Mouse (Mus musculus) kidney, adult 18-20 months (tissue): ENCODE data around the gene Nrm.

Source experiments
- DNase-seq: peaks from one replicate; pipeline ENCODE4 v3.0.0; 2021

Nrm gene

DNA sequence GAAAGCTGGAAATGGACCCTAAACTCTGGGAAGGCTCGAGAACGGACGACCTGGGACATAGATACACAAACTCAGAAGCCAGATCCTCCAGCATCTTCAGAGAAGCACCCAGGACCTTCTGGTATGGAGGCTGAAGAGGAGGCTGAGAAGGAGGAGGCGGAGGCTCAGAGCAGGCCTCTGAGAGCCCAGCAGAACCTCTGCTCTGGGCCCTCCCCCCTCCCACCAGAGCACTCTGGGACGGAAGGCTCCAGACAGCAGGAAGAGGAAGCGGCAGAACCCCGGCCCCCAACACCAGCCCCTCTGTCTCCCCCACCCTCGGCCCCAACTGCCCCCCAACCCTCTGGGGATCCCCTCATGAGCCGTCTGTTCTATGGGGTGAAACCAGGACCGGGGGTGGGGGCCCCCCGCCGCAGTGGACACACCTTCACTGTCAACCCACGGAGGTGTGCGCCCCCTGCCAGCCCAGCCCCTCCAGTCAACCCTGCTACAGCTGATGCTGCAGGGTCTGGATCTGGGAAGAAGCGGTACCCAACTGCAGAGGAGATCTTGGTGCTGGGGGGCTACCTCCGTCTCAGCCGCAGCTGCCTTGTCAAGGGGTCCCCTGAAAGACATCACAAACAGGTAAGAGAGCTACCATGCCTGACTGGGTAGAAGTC, 7.2 kb downstream of the Nrm start:
- DNase-seq, result peak; percentile 26

DNA sequence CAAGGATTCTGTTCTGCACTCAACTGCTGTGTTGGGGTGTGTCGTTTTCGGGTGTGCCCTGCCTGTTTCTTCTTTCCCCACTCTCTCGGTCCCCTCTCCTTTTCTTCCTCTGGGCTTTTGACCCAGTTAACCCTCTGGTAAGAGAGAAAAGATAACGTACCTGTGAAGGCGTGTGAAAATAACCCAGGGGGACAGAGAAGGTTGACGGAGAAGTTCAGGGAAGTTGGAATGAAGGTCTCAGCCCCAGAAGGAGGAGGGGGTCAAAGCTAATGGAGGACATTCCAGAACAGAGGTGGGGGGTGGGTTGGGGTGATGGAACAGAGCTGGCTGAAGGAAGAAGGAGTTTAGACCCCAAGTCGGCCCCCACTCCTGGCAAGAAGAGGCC, 7.8 kb downstream of the Nrm start:
- DNase-seq, result no peak

DNA sequence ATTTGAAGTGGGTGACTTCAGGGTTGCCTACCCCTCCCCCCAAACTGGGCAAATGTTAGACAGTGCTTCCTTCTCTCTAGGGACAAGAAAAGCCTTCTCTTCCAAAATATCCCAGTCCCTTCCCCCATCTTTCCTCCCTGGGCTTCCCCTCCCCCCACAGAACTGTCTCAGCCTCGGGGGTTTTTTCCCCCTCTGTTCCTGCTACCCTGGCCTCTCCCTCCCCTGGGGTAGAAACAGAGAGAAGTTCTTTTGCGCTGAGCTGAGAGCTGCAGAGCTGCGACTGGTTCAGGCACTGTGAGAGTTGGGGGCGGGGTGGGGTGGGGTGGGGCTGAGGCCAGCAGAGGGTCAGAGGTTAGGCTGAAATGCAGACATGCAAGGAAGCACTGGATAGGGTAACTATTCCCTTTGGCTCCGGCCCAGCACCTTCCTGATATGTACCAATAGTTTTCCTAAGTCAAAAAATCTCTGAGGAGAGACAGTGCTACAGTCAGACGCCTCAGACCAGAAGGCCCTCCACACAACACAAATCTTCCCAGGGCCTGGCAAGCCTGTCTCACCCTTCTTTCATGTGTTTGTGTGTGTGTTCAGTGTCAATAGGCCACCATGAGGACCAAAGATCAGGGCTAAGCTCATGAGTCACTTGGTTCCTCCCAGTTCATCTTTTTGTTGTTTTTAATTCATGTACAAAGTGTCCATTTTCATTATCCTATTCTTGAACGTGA, 8.4 kb downstream of the Nrm start:
- peak; percentile 51 for DNase-seq

DNA sequence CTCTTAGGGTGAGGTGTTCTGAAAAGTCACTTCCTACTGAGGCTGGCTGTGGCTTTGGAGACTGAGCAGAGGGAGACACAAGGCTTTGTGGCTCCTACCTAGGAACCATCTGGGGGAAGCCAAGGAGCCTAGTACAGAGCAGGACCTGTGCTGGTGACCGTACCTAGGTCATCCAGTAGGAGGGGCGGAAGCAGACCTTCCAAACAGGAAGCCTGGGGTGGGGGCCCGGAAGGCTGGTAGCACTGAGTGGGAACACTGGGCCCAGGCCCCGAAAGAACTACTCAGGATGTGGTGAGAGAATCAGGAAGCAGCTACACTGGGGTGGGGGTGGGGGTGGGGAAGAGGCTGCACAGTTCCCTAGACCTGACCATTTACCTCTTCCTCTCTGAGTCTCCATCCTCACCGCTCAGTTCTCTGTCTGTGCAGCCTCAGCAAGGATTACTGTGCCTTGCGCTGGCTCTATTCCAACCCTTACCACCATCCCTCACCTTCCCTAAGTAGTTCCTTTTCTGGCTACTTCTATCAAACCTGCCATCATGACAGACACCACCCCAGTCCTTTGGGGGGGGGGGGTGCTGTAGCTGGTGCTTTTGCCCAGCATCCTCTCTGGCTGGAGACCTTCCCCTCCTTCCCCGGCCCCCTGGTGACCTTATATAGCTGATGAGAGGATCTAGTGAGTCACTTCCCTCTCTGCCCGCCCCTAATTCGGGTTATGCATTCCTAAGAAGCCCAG, 9.2 kb downstream of the Nrm start:
- DNase-seq, result peak; percentile 65

DNA sequence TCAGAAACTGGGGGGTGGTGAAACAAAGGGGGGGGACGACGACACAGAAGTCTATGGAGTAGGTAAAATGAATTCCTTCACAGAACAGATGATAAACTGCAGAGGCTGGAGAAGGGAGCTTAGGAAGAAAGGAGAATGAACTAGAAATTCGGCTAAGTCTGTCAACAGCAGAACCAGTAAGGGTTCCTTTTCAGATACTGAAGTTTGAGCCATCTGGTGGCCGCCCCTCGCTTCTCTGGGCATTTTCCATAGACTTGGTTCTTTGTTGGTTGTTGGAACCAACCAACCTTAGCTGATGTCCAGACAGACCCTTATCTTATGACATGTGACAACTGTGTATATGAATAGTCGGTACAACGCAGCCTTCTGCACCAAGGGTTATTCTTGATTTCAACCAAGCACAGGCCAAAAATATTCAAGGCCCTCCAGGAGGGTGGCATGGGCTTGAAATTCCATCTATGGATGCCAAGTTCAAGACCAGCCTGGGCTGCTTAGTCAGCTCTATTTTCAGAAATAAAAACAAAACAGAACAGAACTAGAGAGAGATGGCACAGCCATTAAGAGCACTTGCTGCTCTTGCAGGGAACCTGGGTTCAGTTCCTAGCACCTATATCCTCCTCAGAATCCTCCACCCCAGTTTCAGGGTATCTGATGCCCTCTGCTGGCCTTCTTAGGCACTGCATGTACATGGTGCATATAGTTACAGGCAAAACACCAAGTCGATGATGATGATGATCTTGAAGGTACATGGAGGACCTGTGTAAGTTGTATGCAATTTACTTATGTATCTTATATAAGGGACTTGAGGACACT, 10.0 kb downstream of the Nrm start:
- no peak for DNase-seq

DNA sequence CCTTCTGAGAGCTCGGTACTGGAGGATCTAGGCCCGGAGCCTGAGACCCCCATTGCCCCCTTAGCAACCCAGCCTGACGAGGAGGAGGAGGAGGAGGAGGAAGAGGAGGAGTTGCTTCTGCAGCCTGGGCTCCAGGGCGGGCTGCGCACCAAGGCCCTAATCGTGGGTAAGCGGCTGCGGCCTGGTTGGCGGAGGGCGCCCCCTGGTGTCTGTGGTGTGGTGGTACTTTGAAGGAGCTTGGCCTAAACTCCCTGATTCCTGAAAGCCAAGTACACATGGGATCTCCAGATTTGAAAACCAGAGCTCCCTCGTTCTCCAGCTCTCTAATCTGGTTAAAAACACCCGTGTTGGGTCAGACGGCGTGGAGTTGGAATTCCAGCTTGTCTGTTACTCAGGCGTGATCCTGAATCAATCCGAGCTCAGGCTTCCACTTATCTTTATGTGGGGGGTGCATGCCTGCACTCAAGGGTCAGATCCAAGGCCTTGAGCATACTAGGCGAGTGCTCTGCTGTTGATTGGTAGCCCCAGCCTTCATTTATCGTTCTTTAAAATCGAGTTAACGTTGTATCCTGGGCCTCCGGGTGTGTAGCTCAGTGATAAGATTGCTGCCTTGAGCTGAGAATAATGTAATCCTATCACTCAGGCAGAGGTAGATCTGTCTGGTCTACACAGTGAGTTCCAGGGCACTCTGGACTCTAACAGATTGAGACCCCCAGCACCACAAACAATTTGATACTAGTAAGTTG, 12.8 kb downstream of the Nrm start:
- peak; percentile 88 for DNase-seq

DNA sequence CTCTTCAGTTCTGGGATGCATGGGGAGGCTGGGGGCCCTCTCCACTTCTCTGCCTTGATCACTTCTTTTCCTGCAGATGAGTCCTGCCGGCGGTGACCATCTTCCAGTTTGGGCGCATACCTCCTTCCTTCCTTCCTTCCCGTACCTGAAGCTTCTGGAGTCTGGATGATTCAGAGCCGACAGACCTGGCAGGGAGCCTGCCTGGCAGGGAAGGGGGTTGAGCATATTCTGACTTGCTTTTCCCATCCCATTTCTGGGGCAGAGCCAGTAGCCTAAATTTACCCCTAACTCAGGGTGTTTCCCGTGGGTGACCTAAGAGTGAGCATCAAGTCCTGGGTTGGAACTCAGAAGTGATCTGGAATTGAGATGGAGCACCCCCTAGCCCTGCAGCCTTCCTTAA, 13.6 kb downstream of the Nrm start:
- peak; percentile 35 for DNase-seq

DNA sequence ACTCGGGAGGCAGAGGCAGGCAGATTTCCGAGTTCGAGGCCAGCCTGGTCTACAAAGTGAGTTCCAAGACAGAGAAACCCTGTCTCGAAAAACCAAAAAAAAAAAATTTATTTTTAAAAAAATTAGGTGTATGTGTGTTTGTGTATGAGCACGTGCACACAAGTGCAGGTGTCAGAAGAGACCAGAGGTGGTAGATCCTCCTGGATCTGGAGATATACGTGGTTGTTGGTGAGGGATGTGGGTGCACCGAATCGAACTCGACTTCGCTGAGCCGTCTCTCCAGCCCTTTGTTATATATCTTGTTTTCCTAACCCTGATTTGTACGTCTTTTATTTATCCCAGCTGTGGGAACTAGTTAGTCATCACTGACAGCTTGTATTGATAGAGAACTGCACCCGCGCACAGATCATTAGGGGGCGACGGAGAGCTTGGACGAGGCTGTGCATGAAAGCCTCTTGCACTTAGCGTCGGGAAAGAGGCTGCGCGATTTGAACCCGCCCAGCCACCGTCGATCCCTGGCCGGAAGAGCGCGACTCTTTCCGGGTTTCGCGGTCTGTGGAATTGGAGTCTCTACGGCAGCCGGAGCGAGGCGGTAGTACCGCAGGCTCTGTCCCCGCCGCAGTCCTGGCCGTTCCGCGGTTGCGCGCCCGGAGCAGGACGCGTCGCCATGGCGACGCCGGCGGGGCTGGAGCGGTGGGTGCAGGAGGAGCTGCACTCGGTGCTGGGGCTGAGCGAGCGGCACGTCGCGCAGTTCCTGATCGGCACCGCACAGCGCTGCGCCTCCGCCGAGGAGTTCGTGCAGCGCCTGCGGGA, 18.3 kb downstream of the Nrm start, which contains the start of gene Dhx16:
Gene Dhx16, plus strand, starts transcription at position 575 of the 813 bp plus-strand sequence.
- DNase-seq, result peak; percentile 95

DNA sequence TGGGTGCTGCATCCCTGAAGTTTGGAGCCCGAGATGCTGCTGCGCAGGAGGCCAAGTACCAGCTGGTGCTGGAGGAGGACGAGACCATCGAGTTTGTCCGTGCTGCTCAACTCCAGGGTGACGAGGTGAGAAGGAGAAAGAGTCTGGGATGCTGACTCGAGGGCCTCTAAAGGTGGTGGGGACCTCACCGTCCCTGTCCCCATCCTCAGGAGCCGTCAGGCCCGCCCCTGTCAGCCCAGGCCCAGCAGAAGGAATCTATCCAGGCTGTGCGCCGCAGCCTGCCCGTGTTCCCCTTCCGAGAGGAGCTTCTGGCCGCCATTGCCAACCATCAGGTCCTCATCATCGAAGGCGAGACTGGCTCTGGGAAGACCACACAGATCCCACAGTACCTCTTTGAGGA, 21.8 kb downstream of the Nrm start:
- DNase-seq, result no peak

DNA sequence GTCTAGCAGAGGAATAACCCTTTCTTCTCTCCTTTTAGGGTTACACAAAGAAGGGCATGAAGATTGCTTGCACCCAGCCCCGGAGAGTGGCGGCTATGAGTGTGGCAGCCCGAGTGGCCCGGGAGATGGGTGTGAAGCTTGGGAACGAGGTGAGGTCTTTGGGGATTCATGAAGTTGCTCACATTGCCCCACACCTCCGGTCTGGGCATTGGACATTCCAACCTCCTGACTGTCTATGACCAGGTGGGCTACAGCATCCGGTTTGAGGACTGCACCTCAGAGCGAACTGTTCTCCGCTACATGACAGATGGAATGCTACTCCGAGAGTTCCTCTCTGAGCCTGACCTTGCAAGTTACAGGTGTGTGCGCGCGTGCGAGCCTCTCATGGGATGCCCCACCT, 22.7 kb downstream of the Nrm start:
- no peak for DNase-seq

DNA sequence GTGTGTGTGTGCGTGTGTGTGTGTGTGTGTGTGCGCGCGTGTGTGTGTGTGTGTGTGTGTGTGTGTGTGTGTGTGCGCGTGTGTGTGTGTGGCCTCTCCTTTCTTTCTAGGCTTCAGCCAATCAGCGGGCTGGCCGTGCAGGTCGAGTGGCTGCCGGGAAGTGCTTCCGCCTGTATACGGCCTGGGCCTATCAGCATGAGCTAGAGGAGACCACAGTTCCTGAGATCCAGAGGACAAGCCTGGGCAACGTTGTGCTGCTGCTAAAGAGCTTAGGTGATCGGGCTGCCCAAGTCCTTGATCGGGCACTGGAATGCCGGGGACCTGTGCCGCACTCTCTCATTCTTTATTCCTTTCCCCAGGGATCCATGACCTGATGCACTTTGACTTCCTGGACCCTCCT, 26.6 kb downstream of the Nrm start:
- no peak for DNase-seq

DNA sequence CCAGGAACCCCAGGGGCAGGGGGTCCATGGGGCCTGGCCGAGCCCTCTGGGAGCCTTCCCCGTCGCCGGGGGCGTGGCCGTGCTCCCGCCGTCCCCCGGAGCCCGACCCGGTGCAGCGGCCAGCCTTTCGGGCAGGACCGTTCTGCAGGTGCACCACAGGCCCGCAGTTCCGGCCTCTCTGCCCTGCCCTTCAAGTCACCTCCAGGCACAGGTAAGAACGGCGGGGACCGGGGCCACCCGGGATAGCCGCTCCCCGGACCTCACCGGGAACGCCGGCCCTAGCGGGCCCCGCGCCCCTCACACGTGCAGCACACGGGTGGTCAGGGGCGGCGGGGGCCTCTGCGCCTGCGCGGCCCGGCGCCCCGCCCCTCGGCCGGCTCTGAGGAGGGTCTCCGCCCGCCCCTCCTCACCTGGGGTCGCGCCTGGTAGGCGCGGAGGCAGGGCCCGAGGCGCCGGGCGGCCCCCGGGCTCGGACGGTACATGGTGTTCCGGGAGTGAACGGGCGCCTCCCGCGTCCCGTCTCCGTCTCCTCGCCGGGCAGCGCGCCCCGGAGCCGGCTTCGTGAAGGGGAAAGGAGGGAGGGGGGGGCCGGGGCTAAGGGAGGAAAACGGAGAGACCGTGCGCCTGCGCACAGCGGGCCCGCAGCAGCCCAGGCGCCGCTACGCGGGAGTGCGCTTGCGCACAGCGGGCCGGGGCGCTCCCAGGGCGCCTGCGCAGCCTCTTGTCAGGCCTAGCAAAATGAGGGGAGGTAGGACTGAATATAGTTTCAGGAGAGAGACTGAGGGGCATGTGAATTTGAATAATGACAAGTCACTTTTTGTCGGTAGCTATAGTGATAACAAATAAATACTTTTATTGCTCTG, 35.9 kb downstream of the Nrm start, which contains the start of gene 2310061I04Rik:
Gene 2310061I04Rik, minus strand, starts transcription at position 651 of the 863 bp plus-strand sequence.
- peak; percentile 90 for DNase-seq

DNA sequence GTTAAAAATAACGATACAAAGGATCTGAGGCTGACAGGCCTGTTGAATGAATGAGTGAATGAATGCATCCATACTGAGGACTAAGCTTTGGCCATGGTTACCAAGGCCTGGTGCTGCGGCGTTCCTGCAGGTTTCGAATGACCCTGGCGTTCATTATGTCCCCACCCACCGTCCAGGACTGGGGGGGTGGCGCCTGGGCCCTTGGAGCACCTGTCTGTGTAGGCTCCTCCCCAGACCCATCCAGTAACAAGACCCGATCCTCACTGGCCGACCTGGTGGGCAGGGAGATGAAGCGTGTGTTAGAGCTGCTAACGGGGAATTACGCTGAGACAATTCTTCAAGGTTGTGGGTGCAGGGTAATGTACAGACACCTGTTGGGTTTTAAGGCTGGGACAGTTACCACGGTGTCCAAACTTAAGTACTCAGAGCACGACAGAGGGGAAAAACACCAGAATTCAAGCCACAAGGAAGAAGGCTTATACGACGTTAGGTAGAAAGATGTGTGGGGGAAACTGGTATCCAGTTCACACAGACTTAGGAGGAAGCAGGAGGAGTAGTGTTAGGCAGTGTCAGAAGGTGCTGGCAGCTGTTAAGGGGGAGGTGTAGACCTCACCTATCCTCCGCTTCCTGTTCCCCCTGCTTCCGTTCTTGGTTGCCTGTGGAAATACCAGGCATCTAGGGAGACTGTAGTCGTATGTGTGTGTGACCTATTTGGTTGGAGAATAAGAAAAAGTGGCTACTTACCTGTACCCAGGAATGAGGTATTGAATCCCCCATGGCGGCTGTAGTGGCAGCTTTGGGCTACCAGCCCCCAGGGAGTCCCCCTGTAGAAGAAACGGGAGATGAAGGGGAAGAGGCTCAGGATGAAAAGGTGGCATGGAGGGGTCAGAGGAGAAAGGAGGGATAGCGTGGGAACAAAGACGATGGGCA, 36.8 kb downstream of the Nrm start:
- peak; percentile 23 for DNase-seq

DNA sequence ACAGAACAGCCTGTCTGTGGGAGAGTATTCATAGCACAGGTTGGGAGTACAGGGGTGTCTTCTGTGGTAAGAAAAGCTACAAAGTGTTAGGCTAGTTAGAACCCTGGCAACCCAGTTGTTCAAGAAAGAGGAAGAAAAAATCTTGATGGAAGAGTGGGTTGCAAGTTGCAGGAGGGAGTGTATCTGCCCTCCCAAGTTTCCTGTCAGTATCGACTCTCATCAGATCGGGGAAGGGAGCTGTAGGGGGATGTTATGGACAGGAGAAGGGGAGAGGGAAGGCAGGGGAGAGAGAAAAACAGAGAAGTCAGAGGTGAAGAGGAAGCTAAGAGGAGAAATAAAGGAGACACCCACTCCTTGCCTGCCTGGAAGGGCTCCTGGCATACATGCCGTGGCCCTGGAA, 39.5 kb downstream of the Nrm start:
- DNase-seq, result no peak

DNA sequence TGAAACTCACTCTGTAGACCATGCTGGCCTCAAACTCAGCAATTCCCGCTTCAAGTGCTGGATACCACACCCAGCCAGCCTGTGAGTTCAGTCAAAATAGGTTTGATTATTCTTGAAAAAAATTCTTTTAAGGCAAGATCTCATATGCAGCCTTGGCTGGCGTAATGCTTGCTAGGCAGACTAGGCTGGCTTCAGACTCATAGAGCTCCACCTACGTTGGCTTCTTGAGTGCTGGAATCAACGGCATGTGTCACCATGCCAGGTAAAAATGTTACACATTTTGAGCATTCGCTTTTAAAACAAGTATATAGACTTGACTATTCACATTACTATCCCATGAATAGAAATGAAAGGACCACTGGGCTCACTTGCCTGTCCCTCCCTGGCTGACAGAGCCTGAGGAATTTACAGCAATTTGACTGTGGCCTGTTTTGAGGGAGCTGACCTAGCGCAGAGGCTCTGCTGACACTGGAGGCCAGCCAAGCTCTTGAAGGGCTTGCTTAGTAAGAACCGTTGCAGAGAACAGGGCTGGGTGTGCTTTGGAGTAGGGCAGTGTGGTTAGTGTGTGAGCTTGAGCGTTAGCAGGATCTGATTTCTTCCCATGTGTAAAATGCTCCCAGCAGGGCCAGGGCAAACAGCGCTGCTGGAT, 42.3 kb downstream of the Nrm start:
- DNase-seq, result peak; percentile 67

DNA sequence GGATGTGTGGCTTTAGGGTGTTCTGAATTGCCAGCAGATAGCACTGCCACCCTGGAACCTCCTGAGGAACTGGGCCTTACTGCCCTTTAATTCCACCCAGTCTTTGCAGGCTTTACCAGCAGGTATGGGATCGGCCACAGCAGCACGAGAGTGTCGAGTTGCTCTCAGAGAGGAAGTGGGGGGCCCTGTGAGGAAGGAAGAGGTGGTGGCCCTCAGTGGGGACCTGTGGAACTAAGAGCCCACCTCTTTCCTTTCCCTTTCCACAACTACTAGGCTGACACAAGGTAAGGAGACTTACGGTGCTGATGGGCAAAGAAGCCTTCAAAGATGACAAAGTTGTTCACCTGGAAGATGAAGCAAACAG, 42.9 kb downstream of the Nrm start:
- DNase-seq, result no peak

DNA sequence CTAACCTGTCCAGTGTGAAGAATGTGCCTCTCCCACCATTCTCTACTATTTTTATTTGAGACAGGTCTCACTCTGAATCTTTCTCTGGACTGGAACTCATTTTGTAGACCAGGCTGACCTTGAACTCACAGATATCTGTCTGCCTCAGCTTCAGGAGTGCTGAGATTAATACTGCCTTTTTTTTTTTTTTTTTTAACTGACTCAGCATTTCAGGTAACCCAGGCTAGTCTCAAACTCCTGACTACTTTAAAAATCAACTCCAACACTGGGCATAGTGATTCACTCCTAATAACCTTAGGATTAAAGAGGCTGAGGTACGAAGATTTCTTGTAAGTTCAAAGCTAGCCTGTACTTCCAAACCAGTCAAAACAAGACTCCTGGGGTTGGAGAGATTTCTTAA, 44.5 kb downstream of the Nrm start:
- DNase-seq, result no peak

DNA sequence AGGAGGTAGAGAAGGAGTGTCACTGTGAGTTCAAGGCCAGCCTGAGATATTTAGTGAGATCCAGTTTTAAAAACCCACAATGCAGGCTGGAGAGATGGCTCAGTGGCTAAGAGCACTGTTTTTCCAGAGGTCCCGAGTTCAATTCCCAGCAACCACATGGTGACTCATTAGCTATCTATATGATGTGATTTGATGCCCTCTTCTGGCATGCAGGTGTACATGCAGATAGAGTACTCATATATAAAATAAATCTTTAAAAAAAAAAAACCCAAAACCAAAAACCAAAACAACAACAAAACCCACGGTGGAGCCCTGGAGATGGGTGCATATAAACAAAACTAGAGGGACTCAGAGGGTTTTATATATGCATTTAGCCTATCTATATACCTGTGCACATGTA, 46.5 kb downstream of the Nrm start:
- DNase-seq, result no peak
